Mouse (Mus musculus): ENCODE measurements around the gene Arhgap30.
A peak's percentile ranks its signal among the peaks of the same experiment; 100 is the strongest.

DNA sequence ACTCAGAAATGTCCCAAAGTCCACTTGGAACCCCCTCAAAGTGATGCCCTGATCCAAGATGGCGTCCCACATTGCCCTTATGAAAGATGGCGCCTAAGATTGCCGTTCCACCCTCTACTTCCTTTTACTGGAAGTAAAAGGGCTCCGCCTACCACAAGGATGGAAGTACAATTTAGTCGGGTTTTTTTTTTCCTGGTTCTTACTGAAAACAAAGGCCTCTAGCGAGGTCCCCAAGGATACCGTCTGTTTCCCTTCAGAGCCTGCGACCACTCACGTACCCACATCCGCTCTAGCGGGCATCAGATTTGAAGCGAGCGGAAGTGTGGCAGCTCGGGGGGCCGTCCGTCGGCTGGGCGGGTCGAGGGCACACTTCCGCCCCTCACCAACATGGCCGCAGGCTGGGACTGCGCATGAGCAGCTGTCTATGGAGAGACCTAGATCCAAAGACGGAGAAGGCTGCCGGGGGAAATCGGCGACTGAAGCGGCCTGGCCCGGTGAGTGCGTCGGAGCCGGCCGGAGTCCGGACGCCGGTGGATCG lies 22.3 kb downstream of the Arhgap30 start, which contains the start of gene Usf1:
- TF ChIP-seq ZKSCAN1 (IDR thresholded peaks at IDR 0.05; ENCODE audit: borderline replicate concordance, low read depth, low read length) (no peak), CTCF (conservative IDR thresholded peaks at IDR 0.05 in 1 of 2, IDR thresholded peaks at IDR 0.05 in 1 of 2; ENCODE audit: low read depth in 2 of 2, low read length in 2 of 2) (no peak), KAT2A (IDR thresholded peaks at IDR 0.05; ENCODE audit: insufficient replicate concordance, low read length) (peak; percentile 95), SMC3 (IDR thresholded peaks at IDR 0.05; ENCODE audit: low read depth, low read length) (0 out of 2 replicates have a peak, but pooled peaks have one; percentile 3), HCFC1 (IDR thresholded peaks at IDR 0.05; ENCODE audit: low read depth, low read length) (peak; percentile 95), MYC (IDR thresholded peaks at IDR 0.05; ENCODE audit: low read depth, low read length) (no peak; the same call in 1 of the 2 replicates), POLR2A (IDR thresholded peaks at IDR 0.05; ENCODE audit: low read depth, low read length) (peak; percentile 79), MAX (IDR thresholded peaks at IDR 0.05; ENCODE audit: low read length) (peak; percentile 39; the same call in 1 of the 2 replicates), ELF1 (IDR thresholded peaks at IDR 0.05; ENCODE audit: low read depth, low read length) (peak; percentile 96)

Measured in CH12.LX (cell line).